Mouse (Mus musculus): ENCODE results near the gene Hnrnpll. TPM values are rescaled to one million over a fixed set of nuclear protein-coding genes. Genes with fewer than 3 reads are reported as not detected.
A peak's percentile ranks its signal among the peaks of the same experiment; 100 is the strongest.

Hnrnpll gene
- polyA plus RNA-seq, 1 experiment from 2014 or later: 125 TPM

- H3K27ac ChIP-seq (replicated peaks): no peak overlapping the region
Measured at GRCm38 (mm10) chr17:80084424-80084823, 22.3 kb upstream of the Hnrnpll start.

DNA sequence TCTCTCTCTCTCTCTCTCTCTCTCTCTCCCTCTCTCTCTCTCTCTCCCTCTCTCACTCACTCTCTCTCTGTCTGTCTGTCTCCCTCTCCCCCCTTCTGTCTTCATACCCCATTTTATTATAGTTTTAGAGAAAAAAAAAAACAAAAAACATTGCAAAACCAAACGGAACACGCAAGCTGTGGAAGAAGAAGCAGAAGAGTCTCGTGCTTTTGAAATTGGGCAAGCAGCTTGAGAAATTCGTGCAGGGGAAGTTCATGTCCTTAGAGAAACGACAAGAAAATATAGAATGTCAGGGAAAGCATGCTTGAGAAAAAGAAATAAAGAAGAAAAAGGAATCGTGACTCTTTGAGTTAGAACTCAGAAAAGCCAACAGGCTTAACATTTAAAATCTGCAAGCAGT is 21.1 kb upstream of the Hnrnpll start:
- 82% methylated on average over 6 of the region's 6 CpGs for WGBS
- H3K27ac ChIP-seq (replicated peaks): no peak overlapping the region
- ATAC-seq (ENCODE audit: low FRiP score, low read depth): no peak

More at GRCm38 (mm10) chr17:80084424-80084823, 22.3 kb upstream of the Hnrnpll start:
- Histone ChIP-seq H3K4me1 (no peaks in the 10 kb centered on the region), H3K9ac (replicated peaks) (no peak overlapping the region), H3K36me3 (no peaks in the 10 kb centered on the region), H3K27me3 (no peaks in the 10 kb centered on the region), H3K9me3 (no peaks in the 10 kb centered on the region), H3K4me2 (replicated peaks) (no peak overlapping the region), H3K4me3 (no peak overlapping the region)
- no peak for ATAC-seq (ENCODE audit: low FRiP score, low read depth)
- 87% methylated on average over 9 of the region's 9 CpGs for WGBS

GRCm38 (mm10) chr17:80078726-80079125 is 16.6 kb upstream of the Hnrnpll start:
- no peak overlapping the region for H3K4me3 ChIP-seq
- H3K9me3 ChIP-seq: no peaks in the 10 kb centered on the region
- no peak for ATAC-seq (ENCODE audit: low FRiP score, low read depth)
- no peak overlapping the region for H3K27ac ChIP-seq (replicated peaks)
- no peak overlapping the region for H3K9ac ChIP-seq (replicated peaks)
- 92% methylated on average over 4 of the region's 4 CpGs for WGBS
- H3K4me2 ChIP-seq (replicated peaks): no peak overlapping the region
- H3K27me3 ChIP-seq: no peaks in the 10 kb centered on the region
- H3K36me3 ChIP-seq: no peaks in the 10 kb centered on the region
- no peaks in the 10 kb centered on the region for H3K4me1 ChIP-seq

More for the DNA sequence above, 21.1 kb upstream of the Hnrnpll start:
- H3K9ac ChIP-seq (replicated peaks): no peak overlapping the region
- no peaks in the 10 kb centered on the region for H3K4me1 ChIP-seq
- no peak overlapping the region for H3K4me3 ChIP-seq
- H3K9me3 ChIP-seq: no peaks in the 10 kb centered on the region
- no peaks in the 10 kb centered on the region for H3K36me3 ChIP-seq
- H3K27me3 ChIP-seq: no peaks in the 10 kb centered on the region
- no peak overlapping the region for H3K4me2 ChIP-seq (replicated peaks)

DNA sequence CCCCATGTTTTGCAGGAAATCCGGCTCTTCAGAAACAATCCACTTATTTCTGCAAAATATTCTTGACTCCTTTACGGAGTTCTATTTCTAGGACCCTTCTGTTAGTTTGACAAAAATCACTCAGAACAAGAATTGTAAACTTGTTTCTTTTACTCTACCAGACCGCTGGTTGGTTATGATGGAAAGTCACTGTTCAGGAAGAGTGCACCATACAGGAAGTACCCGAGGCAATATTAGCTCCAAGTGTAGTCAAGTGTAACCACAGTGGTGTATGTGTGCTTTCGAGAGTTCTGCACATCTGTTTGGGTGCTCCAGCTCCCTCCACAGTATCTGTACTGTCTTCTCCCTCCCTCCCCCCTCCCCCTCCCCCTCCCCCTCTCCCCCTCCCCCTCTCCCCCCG is 5.1 kb upstream of the Hnrnpll start:
- H3K27ac ChIP-seq (replicated peaks): no peak overlapping the region
- no peak overlapping the region for H3K4me2 ChIP-seq (replicated peaks)
- H3K36me3 ChIP-seq: no peaks in the 10 kb centered on the region
- no peak overlapping the region for H3K4me3 ChIP-seq
- H3K4me1 ChIP-seq: peaks cover 6% of the 10 kb centered on the region; the same call in 1 of the 2 replicates
- no peak for ATAC-seq (ENCODE audit: low FRiP score, low read depth)
- no peaks in the 10 kb centered on the region for H3K9me3 ChIP-seq
- H3K9ac ChIP-seq (replicated peaks): no peak overlapping the region
- WGBS: 88% methylated on average over 5 of the region's 6 CpGs
- peaks cover 5% of the 10 kb centered on the region; the same call in 1 of the 2 replicates for H3K27me3 ChIP-seq

DNA sequence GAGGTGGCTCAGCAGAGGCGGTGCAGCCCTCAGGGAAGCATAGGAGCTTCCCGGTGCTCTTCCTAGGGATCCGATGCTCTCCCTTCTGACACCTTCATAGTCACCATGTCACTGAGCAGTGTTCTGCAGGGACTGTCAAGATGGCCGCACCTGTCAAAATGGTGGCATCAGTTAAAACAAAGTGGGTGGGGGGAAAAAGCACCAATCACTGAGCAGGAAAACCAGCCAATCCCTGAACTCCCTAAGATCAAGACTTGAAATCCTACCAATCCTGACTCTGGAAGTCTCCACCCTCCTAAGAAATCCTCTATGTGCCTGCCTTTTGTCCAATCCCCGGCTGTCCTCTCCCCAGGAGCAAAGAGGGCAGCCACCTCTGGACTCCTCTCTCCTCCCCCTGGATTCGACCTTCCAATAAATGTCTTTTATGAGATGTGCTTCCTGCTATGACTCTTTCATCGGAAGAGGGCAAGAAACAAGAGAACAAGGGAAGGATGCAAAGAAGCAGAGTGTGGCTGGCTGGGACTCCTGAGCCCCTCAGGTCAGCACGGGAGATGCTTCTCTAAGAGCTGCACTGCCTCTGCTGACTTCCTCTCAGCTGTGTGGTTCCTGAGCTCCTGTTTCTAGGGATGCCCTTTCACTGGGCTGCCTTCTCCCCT is 1.8 kb upstream of the Hnrnpll start:
- no peaks in the 10 kb centered on the region for H3K36me3 ChIP-seq
- H3K9me3 ChIP-seq: no peaks in the 10 kb centered on the region
- 65% methylated on average over 8 of the region's 8 CpGs for WGBS
- no peak overlapping the region for H3K4me2 ChIP-seq (replicated peaks)
- H3K27ac ChIP-seq (replicated peaks): no peak overlapping the region
- H3K9ac ChIP-seq (replicated peaks): no peak overlapping the region
- peaks cover 20% of the 10 kb centered on the region for H3K4me1 ChIP-seq
- H3K27me3 ChIP-seq: peaks cover 5% of the 10 kb centered on the region; the same call in 1 of the 2 replicates
- no peak for ATAC-seq (ENCODE audit: low FRiP score, low read depth)
- H3K4me3 ChIP-seq: no peak overlapping the region

GRCm38 (mm10) chr17:80063386-80063785 is 1.3 kb upstream of the Hnrnpll start:
- WGBS: 88% methylated on average over 10 of the region's 10 CpGs
- Histone ChIP-seq H3K36me3 (no peaks in the 10 kb centered on the region), H3K9ac (replicated peaks) (no peak overlapping the region), H3K4me2 (replicated peaks) (peak overlapping the region; percentile 69; the same call in 1 of the 2 replicates), H3K27me3 (peaks cover 5% of the 10 kb centered on the region; the same call in 1 of the 2 replicates), H3K4me1 (peaks cover 23% of the 10 kb centered on the region), H3K9me3 (no peaks in the 10 kb centered on the region), H3K27ac (replicated peaks) (no peak overlapping the region), H3K4me3 (no peak overlapping the region; the same call in 1 of the 2 replicates)
- no peak for ATAC-seq (ENCODE audit: low FRiP score, low read depth)

DNA sequence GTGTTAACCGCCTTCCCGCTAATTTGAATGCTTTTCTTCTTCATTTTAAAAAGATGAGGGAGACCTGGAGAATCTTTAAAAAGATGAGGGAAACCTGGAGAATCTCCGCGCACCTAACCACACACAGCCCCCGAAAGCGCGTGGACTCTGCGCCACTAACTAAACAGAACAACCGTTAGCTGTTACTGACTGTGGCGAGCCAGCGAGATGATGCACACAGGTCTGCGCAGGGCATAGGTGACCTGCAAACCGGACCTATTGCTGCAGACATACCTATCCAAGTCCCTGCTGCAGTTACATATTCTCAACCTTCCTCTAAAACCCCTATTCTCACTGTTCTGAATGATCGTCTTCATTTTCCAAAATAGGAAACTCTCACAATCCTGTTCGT is 481 bp upstream of the Hnrnpll start:
- no peaks in the 10 kb centered on the region for H3K9me3 ChIP-seq
- peak overlapping the region; percentile 99 for H3K9ac ChIP-seq (replicated peaks)
- H3K36me3 ChIP-seq: no peaks in the 10 kb centered on the region
- peaks cover 5% of the 10 kb centered on the region; the same call in 1 of the 2 replicates for H3K27me3 ChIP-seq
- peak; percentile 36 for ATAC-seq (ENCODE audit: low FRiP score, low read depth)
- peak overlapping the region; percentile 95 for H3K4me3 ChIP-seq
- H3K4me1 ChIP-seq: peaks cover 27% of the 10 kb centered on the region
- H3K4me2 ChIP-seq (replicated peaks): peak overlapping the region; percentile 69
- peak overlapping the region; percentile 100 for H3K27ac ChIP-seq (replicated peaks)
- 3% methylated on average over 15 of the region's 15 CpGs for WGBS

DNA sequence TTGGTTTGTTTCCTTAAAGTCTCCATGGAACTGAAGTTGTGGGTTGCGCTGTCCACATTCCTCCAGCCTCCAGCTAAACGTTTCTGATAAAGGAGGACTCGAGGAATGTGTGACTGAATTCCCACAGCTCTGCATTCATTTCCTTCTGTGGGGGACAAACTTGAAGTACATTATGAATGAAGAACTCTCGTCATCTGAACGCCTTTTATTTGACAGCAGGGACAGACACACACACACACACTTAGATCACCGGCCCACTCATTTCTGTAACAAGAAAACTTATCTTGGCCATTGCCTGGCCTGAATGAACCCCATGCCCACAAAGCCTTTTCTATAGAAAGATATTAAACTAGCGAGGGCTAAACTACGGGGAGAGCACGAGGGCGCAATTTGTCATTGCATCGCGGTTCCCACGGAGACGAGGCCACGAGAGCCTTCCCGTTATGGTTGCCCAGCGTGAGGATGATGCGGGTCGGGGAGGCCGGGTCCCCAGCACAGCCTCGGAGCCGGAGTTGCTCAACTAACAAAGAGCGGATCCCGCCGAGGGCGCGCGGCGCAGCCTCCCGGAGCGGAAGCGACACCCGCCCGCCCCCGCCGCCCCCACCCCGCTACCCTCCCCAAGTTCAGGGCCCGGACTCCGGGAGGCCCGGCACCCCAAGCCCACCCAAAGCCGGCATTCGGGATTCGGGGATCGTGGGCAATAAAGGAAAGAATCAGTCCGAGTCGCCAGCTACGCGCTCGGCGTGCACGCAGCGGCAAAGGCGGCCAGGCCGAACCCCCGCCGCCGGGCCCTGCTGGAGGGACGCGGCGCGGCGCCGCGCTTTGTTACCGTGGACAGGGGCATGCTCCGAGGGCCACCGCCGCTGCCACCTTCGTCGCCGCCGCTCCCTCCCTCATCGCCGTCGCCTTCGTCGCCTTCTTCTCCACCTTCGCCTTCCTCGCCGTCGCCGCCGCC is 1.0 kb downstream of the Hnrnpll start:
- peak; percentile 11 for ATAC-seq (ENCODE audit: low FRiP score, low read depth)
- under 1% methylated on average over 80 of the region's 83 CpGs for WGBS
- Histone ChIP-seq H3K4me2 (replicated peaks) (peak overlapping the region; percentile 69), H3K9ac (replicated peaks) (peak overlapping the region; percentile 99), H3K4me3 (peak overlapping the region; percentile 95), H3K4me1 (peaks cover 27% of the 10 kb centered on the region), H3K9me3 (no peaks in the 10 kb centered on the region), H3K36me3 (no peaks in the 10 kb centered on the region), H3K27me3 (peaks cover 5% of the 10 kb centered on the region; the same call in 1 of the 2 replicates), H3K27ac (replicated peaks) (peak overlapping the region; percentile 100)

DNA sequence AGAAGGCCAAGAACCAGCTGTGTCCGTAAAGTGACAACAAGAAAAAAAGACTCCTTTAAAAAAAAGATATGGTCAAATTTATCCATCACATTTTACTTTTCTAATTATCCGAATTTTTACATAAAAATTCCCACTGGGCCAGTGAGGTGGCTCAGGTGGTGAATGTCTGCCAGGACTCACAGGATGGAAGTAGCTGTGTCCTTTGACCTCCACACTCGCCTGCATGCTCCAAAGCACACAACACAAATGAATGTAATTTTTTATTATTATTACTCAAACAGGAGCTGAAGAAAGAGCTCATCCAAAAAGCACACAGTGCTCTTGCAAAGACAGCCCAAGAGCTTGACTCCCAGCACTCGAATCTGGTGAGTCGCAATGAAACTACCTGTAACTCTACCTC is 2.0 kb downstream of the Hnrnpll start:
- Histone ChIP-seq H3K27ac (replicated peaks) (no peak overlapping the region), H3K9ac (replicated peaks) (peak overlapping the region; percentile 99), H3K27me3 (peaks cover 5% of the 10 kb centered on the region; the same call in 1 of the 2 replicates), H3K4me3 (peak overlapping the region; percentile 95), H3K4me1 (peaks cover 27% of the 10 kb centered on the region), H3K4me2 (replicated peaks) (peak overlapping the region; percentile 69), H3K9me3 (no peaks in the 10 kb centered on the region), H3K36me3 (no peaks in the 10 kb centered on the region)
- 22% methylated on average over 5 of the region's 5 CpGs for WGBS
- ATAC-seq (ENCODE audit: low FRiP score, low read depth): no peak

DNA sequence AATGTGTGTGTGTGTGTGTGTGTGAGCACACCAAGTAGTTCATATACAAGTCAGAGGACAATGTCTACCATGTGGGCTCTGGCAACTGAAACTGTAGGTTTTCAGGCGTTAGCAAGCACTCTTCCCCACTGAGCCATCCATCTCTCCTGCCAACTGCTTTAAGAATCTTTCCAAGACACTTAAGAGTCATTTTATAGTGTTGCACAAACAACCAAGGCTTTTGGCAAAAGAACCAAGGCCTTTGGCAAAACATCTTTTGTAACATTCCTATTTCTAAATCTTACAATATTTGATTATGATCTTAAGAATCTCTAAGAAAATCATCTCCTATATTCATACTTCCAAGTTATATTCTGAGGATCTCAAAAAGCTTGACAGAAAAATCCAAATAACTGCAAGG is 2.4 kb downstream of the Hnrnpll start:
- peaks cover 27% of the 10 kb centered on the region for H3K4me1 ChIP-seq
- H3K4me3 ChIP-seq: peak overlapping the region; percentile 95
- 18% methylated on average over 1 of the region's 1 CpGs for WGBS
- H3K27ac ChIP-seq (replicated peaks): no peak overlapping the region
- H3K9me3 ChIP-seq: no peaks in the 10 kb centered on the region
- peak overlapping the region; percentile 69 for H3K4me2 ChIP-seq (replicated peaks)
- H3K36me3 ChIP-seq: no peaks in the 10 kb centered on the region
- H3K9ac ChIP-seq (replicated peaks): peak overlapping the region; percentile 99
- H3K27me3 ChIP-seq: peaks cover 5% of the 10 kb centered on the region; the same call in 1 of the 2 replicates
- ATAC-seq (ENCODE audit: low FRiP score, low read depth): no peak

GRCm38 (mm10) chr17:80058501-80058900 is 3.6 kb downstream of the Hnrnpll start:
- Histone ChIP-seq H3K9me3 (no peaks in the 10 kb centered on the region), H3K27me3 (no peaks in the 10 kb centered on the region), H3K4me2 (replicated peaks) (peak overlapping the region; percentile 23; the same call in 1 of the 2 replicates), H3K9ac (replicated peaks) (no peak overlapping the region), H3K36me3 (peaks cover 4% of the 10 kb centered on the region), H3K27ac (replicated peaks) (no peak overlapping the region), H3K4me1 (peaks cover 27% of the 10 kb centered on the region), H3K4me3 (no peak overlapping the region)
- ATAC-seq (ENCODE audit: low FRiP score, low read depth): no peak
- 68% methylated on average over 1 of the region's 1 CpGs for WGBS
